Mouse (Mus musculus) myocyte (in vitro differentiated cells): Measurements from ENCODE around the gene Rai1. TPM values are rescaled to one million over a fixed set of nuclear protein-coding genes. Genes with fewer than 3 reads are reported as not detected.
A peak's percentile ranks its signal among the peaks of the same experiment; 100 is the strongest.

ENCODE experiments used
- H3K27me3 ChIP-seq: one replicate; pipeline ENCODE4 v1.6.1; 2011; ENCODE audit not compliant: control insufficient read depth, insufficient read depth, insufficient read length
- H3K36me3 ChIP-seq: one replicate; pipeline ENCODE4 v1.6.1; 2011; ENCODE audit not compliant: control insufficient read depth, insufficient read depth
- H3K4me2 ChIP-seq: one replicate; pipeline ENCODE4 v1.6.1; 2011; ENCODE audit warnings: low read depth, control low read depth
- H3K4me3 ChIP-seq: one replicate; pipeline ENCODE4 v1.5.1; 2011; ENCODE audit warnings: mild to moderate bottlenecking, control low read depth, moderate library complexity
- H3K79me2 ChIP-seq: one replicate; pipeline ENCODE4 v1.6.1; 2011; ENCODE audit not compliant: control insufficient read depth, insufficient read depth
- H3ac ChIP-seq: one replicate; pipeline ENCODE4 v1.6.1; 2011; ENCODE audit not compliant: control insufficient read depth, insufficient read length
- CEBPB ChIP-seq: IDR thresholded peaks from 2 replicates; pipeline ENCODE4 v1.6.1; 2011; ENCODE audit warnings: mild to moderate bottlenecking, moderate library complexity; ENCODE audit not compliant: poor library complexity, insufficient read depth, severe bottlenecking
- E2F4 ChIP-seq: IDR thresholded peaks from one replicate; pipeline ENCODE4 v1.6.1; 2011; ENCODE audit warnings: mild to moderate bottlenecking, control low read depth, moderate library complexity; ENCODE audit not compliant: insufficient read depth
- MAX ChIP-seq: IDR thresholded peaks from one replicate; pipeline ENCODE4 v1.6.1; 2011; ENCODE audit warnings: low read depth, mild to moderate bottlenecking, control low read depth
- MYOD1 ChIP-seq, 3 experiments: IDR thresholded peaks; one replicate each; pipeline ENCODE4 v1.6.1; 2011; ENCODE audit warnings: control low read depth in 2 of 3, low read depth in 2 of 3, mild to moderate bottlenecking in 2 of 3, moderate library complexity in 1 of 3; ENCODE audit not compliant: insufficient read length in 2 of 3, control insufficient read depth in 1 of 3
- MYOG ChIP-seq, 3 experiments: IDR thresholded peaks; one replicate each; pipeline ENCODE4 v1.6.1; 2011; ENCODE audit warnings: control low read depth in 2 of 3, low read depth in 2 of 3, mild to moderate bottlenecking in 2 of 3; ENCODE audit not compliant: insufficient read length in 2 of 3, control insufficient read depth in 1 of 3, insufficient read depth in 1 of 3
- POLR2A ChIP-seq: IDR thresholded peaks from one replicate; pipeline ENCODE4 v1.6.1; 2011; ENCODE audit warnings: low read depth, mild to moderate bottlenecking, control low read depth, moderate library complexity; ENCODE audit not compliant: insufficient read length
- POLR2AphosphoS2 ChIP-seq: IDR thresholded peaks from one replicate; pipeline ENCODE4 v1.6.1; 2011; ENCODE audit warnings: low read depth, control low read depth; ENCODE audit not compliant: insufficient read length
- REST ChIP-seq: IDR thresholded peaks from one replicate; pipeline ENCODE4 v1.6.1; 2011; ENCODE audit warnings: mild to moderate bottlenecking, control low read depth, moderate library complexity; ENCODE audit not compliant: insufficient read depth, insufficient read length
- SRF ChIP-seq: IDR thresholded peaks from one replicate; pipeline ENCODE4 v1.6.1; 2011; ENCODE audit warnings: low read depth; ENCODE audit not compliant: control insufficient read depth, insufficient read length
- TCF12 ChIP-seq: IDR thresholded peaks from one replicate; pipeline ENCODE4 v1.6.1; 2011; ENCODE audit warnings: mild to moderate bottlenecking, control low read depth; ENCODE audit not compliant: poor library complexity, insufficient read depth, severe bottlenecking
- TCF3 ChIP-seq: IDR thresholded peaks from one replicate; pipeline ENCODE4 v1.6.1; 2011; ENCODE audit warnings: low read depth, control low read depth; ENCODE audit not compliant: insufficient read length
- USF1 ChIP-seq: IDR thresholded peaks from one replicate; pipeline ENCODE4 v1.6.1; 2011; ENCODE audit warnings: low read depth, mild to moderate bottlenecking, control low read depth, moderate library complexity
- polyA plus RNA-seq: library from polyadenylated mRNA; unstranded; fragments of >200 nt; fragmentation: generic; extraction: Trizol; gene quantifications from one replicate; pipeline ENCODE4 v1.2.1, GENCODE M21; 2012; ENCODE audit warnings: missing spikeins

The Rai1 gene
- polyA plus RNA-seq, 1 experiment, result 26.0 TPM

GRCm38 (mm10) chr11:60153936-60154335, 49.1 kb downstream of the Rai1 start:
- peaks cover 9% of the 10 kb centered on the region for H3K36me3 ChIP-seq
- H3K4me2 ChIP-seq, result peak overlapping the region; percentile 52
- H3K27me3 ChIP-seq, result no peaks in the 10 kb centered on the region
- no peak overlapping the region for H3K4me3 ChIP-seq
- H3K79me2 ChIP-seq, result peaks cover 30% of the 10 kb centered on the region
- TF ChIP-seq USF1 (no peak), POLR2A (peak; percentile 27), MAX (no peak), SRF (peak; percentile 78), REST (no peak), MYOD1 (IDR thresholded peaks at IDR 0.05; ENCODE audit: control insufficient read depth in 1 of 3, insufficient read length in 2 of 3, low read depth in 2 of 3) (peak; percentile 87 to 97 (median 95)), CEBPB (no peak), E2F4 (no peak), MYOG (IDR thresholded peaks at IDR 0.05; ENCODE audit: control insufficient read depth in 1 of 3, insufficient read depth in 1 of 3, insufficient read length in 2 of 3, low read depth in 2 of 3) (peak; percentile 81 to 97 (median 94)), TCF12 (peak; percentile 80), TCF3 (peak; percentile 85), POLR2AphosphoS2 (no peak)
- no peak overlapping the region for H3ac ChIP-seq

- TF ChIP-seq POLR2A (no peak), REST (no peak), POLR2AphosphoS2 (no peak), MYOD1 (IDR thresholded peaks at IDR 0.05; ENCODE audit: control insufficient read depth in 1 of 3, insufficient read length in 2 of 3, low read depth in 2 of 3) (no peak), TCF12 (no peak), TCF3 (no peak), USF1 (no peak), SRF (no peak), MAX (no peak), E2F4 (no peak), CEBPB (no peak), MYOG (IDR thresholded peaks at IDR 0.05; ENCODE audit: control insufficient read depth in 1 of 3, insufficient read depth in 1 of 3, insufficient read length in 2 of 3, low read depth in 2 of 3) (no peak)
- H3K36me3 ChIP-seq, result peaks cover 13% of the 10 kb centered on the region
- no peak overlapping the region for H3K4me3 ChIP-seq
- H3ac ChIP-seq, result no peak overlapping the region
- no peaks in the 10 kb centered on the region for H3K27me3 ChIP-seq
- H3K79me2 ChIP-seq, result peaks cover 39% of the 10 kb centered on the region
- no peak overlapping the region for H3K4me2 ChIP-seq
These were observed 50.9 kb downstream of the Rai1 start for GRCm38 (mm10) chr11:60155690-60156089.

GRCm38 (mm10) chr11:60158271-60158670, 53.5 kb downstream of the Rai1 start:
- no peak overlapping the region for H3K4me3 ChIP-seq
- H3K79me2 ChIP-seq, result peaks cover 41% of the 10 kb centered on the region
- H3K4me2 ChIP-seq, result no peak overlapping the region
- no peak overlapping the region for H3ac ChIP-seq
- H3K27me3 ChIP-seq, result no peaks in the 10 kb centered on the region
- TF ChIP-seq MAX (no peak), POLR2AphosphoS2 (no peak), E2F4 (no peak), TCF3 (no peak), REST (no peak), TCF12 (no peak), USF1 (no peak)
- H3K36me3 ChIP-seq, result peaks cover 13% of the 10 kb centered on the region

- peaks cover 13% of the 10 kb centered on the region for H3K36me3 ChIP-seq
- H3K4me2 ChIP-seq, result no peak overlapping the region
- H3K27me3 ChIP-seq, result no peaks in the 10 kb centered on the region
- TF ChIP-seq POLR2AphosphoS2, result no peak
- no peak for TF ChIP-seq TCF12
- no peak for TF ChIP-seq CEBPB
- no peak for TF ChIP-seq POLR2A
- TF ChIP-seq MYOG (IDR thresholded peaks at IDR 0.05; ENCODE audit: control insufficient read depth in 1 of 3, insufficient read depth in 1 of 3, insufficient read length in 2 of 3, low read depth in 2 of 3), result no peak
- no peak for TF ChIP-seq USF1
- no peak for TF ChIP-seq SRF
- no peak for TF ChIP-seq REST
- TF ChIP-seq MAX, result no peak
- no peak for TF ChIP-seq MYOD1 (IDR thresholded peaks at IDR 0.05; ENCODE audit: control insufficient read depth in 1 of 3, insufficient read length in 2 of 3, low read depth in 2 of 3)
- TF ChIP-seq TCF3, result no peak
- TF ChIP-seq E2F4, result no peak
- H3K79me2 ChIP-seq, result peaks cover 43% of the 10 kb centered on the region
- H3K4me3 ChIP-seq, result no peak overlapping the region
- no peak overlapping the region for H3ac ChIP-seq
These were observed 55.1 kb downstream of the Rai1 start for GRCm38 (mm10) chr11:60159955-60160354.

GRCm38 (mm10) chr11:60160454-60161114, 55.8 kb downstream of the Rai1 start:
- Histone ChIP-seq H3ac (no peak overlapping the region), H3K4me3 (no peak overlapping the region), H3K4me2 (no peak overlapping the region), H3K36me3 (peaks cover 13% of the 10 kb centered on the region), H3K79me2 (peaks cover 44% of the 10 kb centered on the region), H3K27me3 (no peaks in the 10 kb centered on the region)
- no peak for TF ChIP-seq USF1
- TF ChIP-seq POLR2AphosphoS2, result no peak
- no peak for TF ChIP-seq MYOD1 (IDR thresholded peaks at IDR 0.05; ENCODE audit: control insufficient read depth in 1 of 3, insufficient read length in 2 of 3, low read depth in 2 of 3)
